Mouse (Mus musculus): ENCODE measurements around the gene Tmem98.

The Tmem98 gene

GRCm38 (mm10) chr11:80791677-80792432 lies 18.1 kb upstream of the Tmem98 start:
- DNase-seq (ENCODE audit: low spot score): no peak

GRCm38 (mm10) chr11:80793386-80793785 lies 16.6 kb upstream of the Tmem98 start:
- no peak for DNase-seq (ENCODE audit: low spot score)

GRCm38 (mm10) chr11:80794290-80794689 lies 15.7 kb upstream of the Tmem98 start:
- DNase-seq (ENCODE audit: low spot score): no peak

GRCm38 (mm10) chr11:80795431-80795830 lies 14.5 kb upstream of the Tmem98 start:
- DNase-seq (ENCODE audit: low spot score): no peak

GRCm38 (mm10) chr11:80799979-80800378 lies 10.0 kb upstream of the Tmem98 start:
- DNase-seq (ENCODE audit: low spot score): no peak

GRCm38 (mm10) chr11:80802706-80803105 lies 7.3 kb upstream of the Tmem98 start:
- DNase-seq (ENCODE audit: low spot score): no peak

GRCm38 (mm10) chr11:80808551-80809070 lies 1.4 kb upstream of the Tmem98 start:
- DNase-seq (ENCODE audit: low spot score): no peak

GRCm38 (mm10) chr11:80809666-80809992 lies 346 bp upstream of the Tmem98 start:
- no peak for DNase-seq (ENCODE audit: low spot score)

GRCm38 (mm10) chr11:80811156-80811555 lies 1.2 kb downstream of the Tmem98 start:
- DNase-seq (ENCODE audit: low spot score): no peak

- no peak for DNase-seq (ENCODE audit: low spot score)
Measured at GRCm38 (mm10) chr11:80815354-80815753, 5.4 kb downstream of the Tmem98 start.

GRCm38 (mm10) chr11:80818060-80818697 lies 8.2 kb downstream of the Tmem98 start:
- DNase-seq (ENCODE audit: low spot score): peak; percentile 24

- DNase-seq (ENCODE audit: low spot score): no peak
Measured at GRCm38 (mm10) chr11:80820085-80820484, 10.1 kb downstream of the Tmem98 start.

GRCm38 (mm10) chr11:80821296-80821695 lies 11.3 kb downstream of the Tmem98 start:
- DNase-seq (ENCODE audit: low spot score): no peak

- no peak for DNase-seq (ENCODE audit: low spot score)
Measured at GRCm38 (mm10) chr11:80821794-80822193, 11.8 kb downstream of the Tmem98 start.

GRCm38 (mm10) chr11:80835395-80835794 lies 25.4 kb downstream of the Tmem98 start:
- DNase-seq (ENCODE audit: low spot score): no peak

GRCm38 (mm10) chr11:80835841-80836240 lies 25.9 kb downstream of the Tmem98 start:
- DNase-seq (ENCODE audit: low spot score): no peak

- DNase-seq (ENCODE audit: low spot score): no peak
Measured at GRCm38 (mm10) chr11:80838724-80839123, 28.7 kb downstream of the Tmem98 start.

- DNase-seq (ENCODE audit: low spot score): no peak
Measured at GRCm38 (mm10) chr11:80843435-80843834, 33.5 kb downstream of the Tmem98 start.

GRCm38 (mm10) chr11:80845486-80845885 lies 35.5 kb downstream of the Tmem98 start:
- no peak for DNase-seq (ENCODE audit: low spot score)

GRCm38 (mm10) chr11:80846115-80846514 lies 36.1 kb downstream of the Tmem98 start:
- DNase-seq (ENCODE audit: low spot score): no peak

- no peak for DNase-seq (ENCODE audit: low spot score)
Measured at GRCm38 (mm10) chr11:80848131-80848530, 38.2 kb downstream of the Tmem98 start.

- no peak for DNase-seq (ENCODE audit: low spot score)
Measured at GRCm38 (mm10) chr11:80851859-80852258, 41.9 kb downstream of the Tmem98 start.

- DNase-seq (ENCODE audit: low spot score): no peak
Measured at GRCm38 (mm10) chr11:80853014-80853413, 43.0 kb downstream of the Tmem98 start.

GRCm38 (mm10) chr11:80854430-80854829 lies 44.5 kb downstream of the Tmem98 start:
- DNase-seq (ENCODE audit: low spot score): no peak
